Mouse (Mus musculus) E14TG2a.4 (cell line): ENCODE measurements at regions not wholly inside any gene's neighbourhood (a gene's known extent, or its start where the extent isn't known, plus 50 kb on each side); places are given as distances from the start of the nearest gene placed in this dataset.

Experiments
- H3K27me3 ChIP-seq: 2 replicates; pipeline ENCODE4 v1.6.1; 2014; ENCODE audit warnings: low read length, control low read depth; ENCODE audit not compliant: insufficient read depth
- H3K36me3 ChIP-seq: 2 replicates; pipeline ENCODE4 v1.6.1; 2014; ENCODE audit warnings: low read length, control low read depth; ENCODE audit not compliant: insufficient read depth
- H3K4me1 ChIP-seq: replicated peaks from 2 replicates; pipeline ENCODE4 v1.6.1; 2014; ENCODE audit warnings: low read depth, low read length, control low read depth
- H3K4me3 ChIP-seq: replicated peaks from 2 replicates; pipeline ENCODE4 v1.5.1; 2014; ENCODE audit warnings: mild to moderate bottlenecking, low read length
- H3K9me3 ChIP-seq: 2 replicates; pipeline ENCODE4 v1.6.1; 2014; ENCODE audit warnings: low read length, control low read depth
- CTCF ChIP-seq: conservative IDR thresholded peaks from 2 replicates; pipeline ENCODE4 v1.5.1; 2014; ENCODE audit warnings: low read length
- NANOG ChIP-seq: IDR thresholded peaks from 2 replicates; pipeline ENCODE4 v1.6.1; 2014; ENCODE audit warnings: borderline replicate concordance, low read length, mixed read lengths
- POU5F1 ChIP-seq: IDR thresholded peaks from 2 replicates; pipeline ENCODE4 v1.6.1; 2014; ENCODE audit warnings: low read length, borderline replicate concordance

DNA sequence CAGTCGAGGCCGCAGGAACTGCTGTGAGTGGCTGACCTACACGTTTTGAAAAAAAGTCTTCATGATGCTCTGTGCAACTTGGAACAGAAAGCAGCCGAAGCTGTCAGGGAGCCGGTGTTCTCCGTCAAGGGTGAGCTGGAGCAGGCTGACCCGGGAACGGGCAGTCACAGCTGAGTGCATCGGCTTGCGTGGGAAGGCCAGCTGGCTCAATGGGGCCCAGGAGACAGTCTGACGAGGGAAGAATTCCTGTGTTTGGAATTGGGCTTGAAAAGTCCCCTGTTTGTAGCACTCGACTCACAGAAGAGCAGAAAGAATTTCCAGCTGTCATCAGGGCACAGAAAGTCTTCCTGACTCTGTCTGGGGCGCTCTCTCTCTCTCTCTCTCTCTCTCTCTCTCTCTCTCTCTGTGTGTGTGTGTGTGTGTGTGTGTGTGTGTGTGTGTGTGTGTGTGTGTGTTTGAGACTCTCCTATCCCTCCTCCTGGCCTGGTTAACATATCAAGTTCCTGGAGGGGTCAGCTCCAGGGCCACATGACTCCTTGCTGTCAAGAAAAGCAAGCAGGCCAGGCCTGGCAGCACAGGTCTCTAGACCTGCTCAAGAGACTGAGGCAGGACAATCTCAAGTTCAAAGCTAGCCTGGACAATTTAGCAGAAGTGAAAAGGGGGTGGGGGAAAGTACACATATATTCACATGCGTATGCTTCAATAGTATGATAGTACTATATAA lies 163.6 kb downstream of the Zfp36l1 start:
- H3K9me3 ChIP-seq = no peaks in the 10 kb centered on the region
- no peaks in the 10 kb centered on the region for H3K36me3 ChIP-seq
- peaks cover 16% of the 10 kb centered on the region for H3K27me3 ChIP-seq
- peaks cover 15% of the 10 kb centered on the region for H3K4me1 ChIP-seq
- TF ChIP-seq NANOG = no peak
- TF ChIP-seq CTCF = no peak
- no peak for TF ChIP-seq POU5F1
- no peak overlapping the region for H3K4me3 ChIP-seq

DNA sequence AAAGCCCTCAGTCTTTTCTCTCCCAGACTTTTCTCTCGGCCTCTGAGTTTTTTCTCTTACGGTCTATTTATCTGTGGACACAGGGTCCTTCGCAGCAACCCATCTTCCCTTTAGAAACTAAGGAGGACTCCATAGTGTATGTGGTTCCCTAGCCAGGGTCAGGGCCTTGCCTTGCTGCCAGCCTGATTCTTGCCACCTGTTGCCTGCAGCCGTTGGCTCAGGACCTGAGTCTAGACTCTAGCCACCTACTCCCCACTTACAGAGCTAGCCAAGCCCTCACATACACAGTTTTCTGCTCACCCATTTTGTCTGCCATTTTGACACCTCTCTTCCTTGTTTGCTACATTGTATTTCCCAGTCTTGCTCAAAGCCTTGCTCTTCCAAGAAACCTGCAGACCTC lies 165.2 kb downstream of the Zfp36l1 start:
- Histone ChIP-seq H3K36me3 (no peaks in the 10 kb centered on the region), H3K4me3 (no peak overlapping the region), H3K27me3 (peaks cover 20% of the 10 kb centered on the region), H3K9me3 (no peaks in the 10 kb centered on the region), H3K4me1 (peaks cover 15% of the 10 kb centered on the region)
- TF ChIP-seq NANOG (no peak), POU5F1 (no peak)

DNA sequence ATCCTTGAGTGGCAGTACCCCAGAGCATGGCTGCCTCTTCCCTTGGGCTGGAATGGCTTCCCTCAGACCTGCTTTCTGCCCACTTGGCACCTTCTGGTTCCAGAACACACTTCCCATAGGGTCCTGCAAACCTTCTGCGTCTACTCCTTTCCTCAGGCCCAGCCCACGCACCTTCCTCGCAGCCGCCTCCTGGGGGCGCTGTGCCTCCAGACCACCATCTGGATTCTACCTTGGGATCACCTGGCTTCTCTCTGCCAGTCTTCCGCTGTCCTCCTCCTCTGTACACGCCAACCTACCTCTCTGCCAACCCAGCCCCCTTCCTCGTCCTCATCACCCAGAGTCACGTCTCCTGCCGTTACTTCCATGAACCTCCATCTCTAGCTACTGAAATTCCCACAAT lies 166.0 kb downstream of the Zfp36l1 start:
- peaks cover 15% of the 10 kb centered on the region for H3K4me1 ChIP-seq
- TF ChIP-seq POU5F1 (no peak), CTCF (peak; percentile 46), NANOG (no peak)
- H3K27me3 ChIP-seq = peaks cover 20% of the 10 kb centered on the region
- H3K4me3 ChIP-seq = no peak overlapping the region
- no peaks in the 10 kb centered on the region for H3K36me3 ChIP-seq
- no peaks in the 10 kb centered on the region for H3K9me3 ChIP-seq

DNA sequence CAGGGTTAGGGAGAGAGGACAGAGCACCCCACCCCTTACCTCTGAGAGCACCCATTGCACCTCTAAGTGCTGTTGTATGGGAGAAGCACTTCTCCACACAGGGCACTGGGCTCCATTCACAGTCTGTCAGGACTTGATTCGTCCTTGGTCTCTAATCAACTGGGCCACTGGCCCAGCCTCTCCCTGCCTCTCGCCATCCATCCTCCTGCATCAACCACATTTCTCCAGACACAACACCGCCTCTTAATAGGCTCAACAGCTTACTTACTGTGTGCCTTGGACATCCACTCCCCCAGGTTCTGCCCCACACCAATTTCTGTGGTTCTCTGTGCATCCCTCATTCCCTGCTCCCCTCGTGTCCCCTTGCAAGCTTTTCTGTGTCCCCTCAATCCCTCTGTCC lies 166.9 kb downstream of the Zfp36l1 start:
- no peaks in the 10 kb centered on the region for H3K36me3 ChIP-seq
- no peaks in the 10 kb centered on the region for H3K9me3 ChIP-seq
- no peak for TF ChIP-seq POU5F1
- no peak for TF ChIP-seq CTCF
- no peak for TF ChIP-seq NANOG
- peaks cover 20% of the 10 kb centered on the region for H3K27me3 ChIP-seq
- no peak overlapping the region for H3K4me3 ChIP-seq
- H3K4me1 ChIP-seq = peaks cover 15% of the 10 kb centered on the region

DNA sequence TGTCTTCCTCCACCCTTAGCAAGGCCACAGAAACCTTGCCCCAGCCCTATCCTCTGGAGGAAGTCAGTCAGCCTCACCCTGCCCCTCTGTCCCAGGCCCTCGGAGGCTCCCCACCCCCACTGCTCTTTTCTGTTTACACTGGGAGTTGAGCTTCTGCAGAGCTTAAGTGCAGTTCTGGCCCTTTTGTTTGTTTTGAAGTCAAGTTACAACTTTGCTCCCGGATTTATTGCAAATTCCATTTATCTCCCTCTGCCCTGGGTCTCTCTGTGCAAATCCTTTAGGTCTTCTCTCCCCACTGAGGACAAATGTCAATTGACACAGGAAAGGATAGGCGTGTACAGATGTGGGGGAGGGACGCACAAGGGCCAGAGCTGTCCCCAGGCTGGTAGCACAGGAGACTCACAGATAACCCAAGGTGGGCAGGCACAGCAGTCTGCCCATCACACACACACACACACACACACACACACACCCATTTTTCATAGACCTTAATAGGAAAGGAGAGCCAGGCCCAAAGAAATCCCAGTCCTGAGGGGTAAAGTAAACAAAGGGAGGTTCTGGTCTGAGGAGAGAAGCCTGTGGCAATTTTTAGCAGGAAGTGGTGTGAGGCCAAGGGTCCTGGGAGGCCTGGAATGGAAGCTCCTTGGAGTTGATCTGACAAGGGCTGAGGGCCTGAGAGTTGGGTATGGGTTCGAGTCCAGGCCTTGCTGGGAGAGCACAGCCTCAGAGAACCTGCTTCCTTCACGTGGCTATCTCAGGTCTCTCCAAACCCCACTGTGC lies 167.9 kb downstream of the Zfp36l1 start:
- Histone ChIP-seq H3K4me1 (peaks cover 15% of the 10 kb centered on the region), H3K9me3 (no peaks in the 10 kb centered on the region), H3K4me3 (no peak overlapping the region), H3K27me3 (peaks cover 20% of the 10 kb centered on the region), H3K36me3 (no peaks in the 10 kb centered on the region)
- no peak for TF ChIP-seq NANOG
- no peak for TF ChIP-seq CTCF
- TF ChIP-seq POU5F1 = no peak

DNA sequence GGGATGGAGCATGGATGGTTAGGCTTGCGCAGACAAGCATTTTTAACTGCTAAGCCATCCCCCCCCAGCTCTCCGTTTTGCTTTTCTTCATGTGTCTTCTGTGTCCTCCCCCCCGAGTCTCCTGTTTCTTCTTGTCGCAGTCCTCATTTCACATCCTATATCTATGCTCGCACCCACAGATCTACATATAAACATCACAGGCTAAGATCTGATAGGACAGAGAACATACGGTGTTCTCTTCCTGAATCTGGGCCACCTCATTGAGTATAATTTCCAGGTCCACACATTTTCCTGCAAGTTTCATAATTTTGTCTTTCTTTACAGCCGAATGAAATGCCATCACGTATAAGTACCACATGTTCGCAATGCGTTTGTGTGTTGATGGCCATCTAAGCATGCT lies 168.7 kb downstream of the Zfp36l1 start:
- Histone ChIP-seq H3K4me3 (no peak overlapping the region), H3K27me3 (peaks cover 20% of the 10 kb centered on the region), H3K4me1 (peaks cover 15% of the 10 kb centered on the region), H3K36me3 (no peaks in the 10 kb centered on the region), H3K9me3 (no peaks in the 10 kb centered on the region)
- TF ChIP-seq POU5F1 (no peak), NANOG (no peak), CTCF (no peak)

DNA sequence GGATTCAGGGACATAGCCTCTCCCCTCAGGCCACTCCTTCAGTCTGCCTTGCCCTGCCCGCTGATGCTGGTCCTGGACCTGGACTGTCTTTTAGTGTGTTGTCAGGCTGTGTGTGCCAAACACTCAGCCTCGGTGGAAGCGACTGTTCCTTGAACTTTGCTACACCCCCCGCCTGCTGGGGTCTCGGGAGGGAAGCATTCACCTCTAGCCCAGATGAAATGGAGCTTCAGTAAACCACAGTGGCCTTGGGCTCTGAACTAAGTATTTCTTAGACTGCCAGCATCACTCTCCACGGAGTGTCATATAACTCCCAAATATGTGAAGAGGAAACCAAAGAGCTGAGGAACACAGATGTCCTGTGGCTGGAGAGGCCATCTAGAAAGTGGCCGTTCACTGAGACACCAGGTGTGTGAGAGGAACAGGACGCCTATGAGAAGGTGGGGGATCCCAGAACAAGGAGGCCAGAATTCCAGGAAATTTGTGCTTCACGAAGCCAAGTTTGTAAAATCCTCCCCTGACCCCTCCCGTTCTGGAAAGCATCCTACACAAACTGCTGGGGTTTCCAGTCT lies 170.2 kb downstream of the Zfp36l1 start:
- H3K4me3 ChIP-seq = no peak overlapping the region
- H3K27me3 ChIP-seq = peaks cover 17% of the 10 kb centered on the region; the same call in 1 of the 2 replicates
- TF ChIP-seq NANOG = no peak
- TF ChIP-seq POU5F1 = no peak
- TF ChIP-seq CTCF = no peak
- peaks cover 15% of the 10 kb centered on the region for H3K4me1 ChIP-seq
- no peaks in the 10 kb centered on the region for H3K36me3 ChIP-seq
- H3K9me3 ChIP-seq = no peaks in the 10 kb centered on the region

DNA sequence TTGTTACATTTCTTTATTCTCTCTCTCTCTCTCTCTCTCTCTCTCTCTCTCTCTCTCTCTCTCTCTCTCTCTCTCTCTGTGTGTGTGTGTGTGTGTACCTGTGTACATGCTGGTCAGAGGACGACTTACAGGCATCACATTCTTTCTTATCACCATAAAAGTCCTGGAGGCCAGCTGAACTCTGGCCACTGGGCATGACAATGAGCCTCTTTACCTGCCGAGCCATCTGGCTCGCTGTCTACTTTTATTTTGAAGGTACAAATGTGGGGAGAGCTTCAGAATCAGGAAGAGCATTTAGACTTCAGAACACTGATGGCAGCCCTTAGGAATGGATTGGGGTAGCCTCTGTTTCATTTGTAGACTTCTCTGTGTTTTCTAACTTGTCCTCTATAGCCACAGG lies 171.0 kb downstream of the Zfp36l1 start:
- peaks cover 15% of the 10 kb centered on the region for H3K4me1 ChIP-seq
- no peak for TF ChIP-seq NANOG
- TF ChIP-seq POU5F1 = no peak
- TF ChIP-seq CTCF = no peak
- H3K4me3 ChIP-seq = no peak overlapping the region
- H3K9me3 ChIP-seq = no peaks in the 10 kb centered on the region
- no peaks in the 10 kb centered on the region for H3K36me3 ChIP-seq
- peaks cover 21% of the 10 kb centered on the region; the same call in 1 of the 2 replicates for H3K27me3 ChIP-seq
